Comparison of ENCODE assay signal across 16 mouse cellular contexts in genomic region chr7:96341479-96341878, GRCm38 (mm10).
"Had no signal": no experiment of that assay in that cellular context is flagged by ENCODE, and none has a peak within 500 bp of the region (broad histone marks: within the 10 kb centered on the region; RNA-seq: fewer than 3 reads in every experiment).

No protein-coding gene starts in this region.

- H3K4me1 ChIP-seq: liver, embryonic 15.5 days; lung, embryonic 15.5 days; megakaryocyte, embryonic 14.5 days; midbrain, embryonic 12.5 days; neural tube, embryonic 12.5 days; stomach, embryonic 15.5 days had no signal

- H3K27me3 ChIP-seq: liver, embryonic 15.5 days; lung, embryonic 15.5 days; megakaryocyte, embryonic 14.5 days; midbrain, embryonic 12.5 days; neural tube, embryonic 12.5 days; stomach, embryonic 15.5 days had no signal

- H3K27ac ChIP-seq: liver, embryonic 15.5 days; lung, embryonic 15.5 days; macrophage; neural tube, embryonic 12.5 days; stomach, embryonic 15.5 days; stomach, postnatal 0 days had no signal

- H3K36me3 ChIP-seq: liver, embryonic 15.5 days; lung, embryonic 15.5 days; midbrain, embryonic 12.5 days; neural tube, embryonic 12.5 days; stomach, embryonic 15.5 days had no signal

- H3K9me3 ChIP-seq: liver, embryonic 15.5 days; lung, embryonic 15.5 days; midbrain, embryonic 12.5 days; neural tube, embryonic 12.5 days; stomach, embryonic 15.5 days had no signal

- H3K4me3 ChIP-seq: liver, embryonic 15.5 days; lung, embryonic 15.5 days; megakaryocyte, embryonic 14.5 days; midbrain, embryonic 12.5 days; neural tube, embryonic 12.5 days; stomach, embryonic 15.5 days had no signal

- H3K9ac ChIP-seq: liver, embryonic 15.5 days; liver, postnatal 0 days; lung, embryonic 15.5 days; midbrain, embryonic 12.5 days; neural tube, embryonic 12.5 days; stomach, embryonic 15.5 days had no signal

- DNase-seq: liver, postnatal 0 days; lung, adult 2 months; lung, postnatal 14 days; lung, postnatal 36 days; midbrain, embryonic 14.5 days; thymus, adult 2 months; thymus, postnatal 25 days; thymus, postnatal 4 days had no signal
